Mouse (Mus musculus) T-helper 1 cell (primary cell): ENCODE measurements around the gene Fchsd2.

ENCODE experiments used
- in situ Hi-C: fragments of 300-600 bp; cut with MboI, MseI; formaldehyde crosslinking; loops from one replicate; pipeline ENCODE4 v1.15.1; 2025; ENCODE audit warnings: high pct_unique_total_duplicates

Gene Fchsd2

GRCm38 (mm10) chr7:101332045-101332831 lies 239.6 kb downstream of the Fchsd2 start:
- in situ Hi-C loops, result no loop called here
